Mouse (Mus musculus) ovary, adult 10 weeks (tissue): ENCODE measurements around the gene Hnrnpr. TPM values are rescaled to one million over a fixed set of nuclear protein-coding genes. Genes with fewer than 3 reads are reported as not detected.

Experiments used
- polyA plus RNA-seq: library from polyadenylated mRNA; stranded (reverse); fragments of 350-450 nt; fragmentation: Illumina TruSeq; extraction: RNeasy Lipid Tissue Mini Kit (QIAGEN cat#74804); gene quantifications from one replicate; pipeline ENCODE4 v1.2.3, GENCODE M21; 2014

Hnrnpr gene
- 278 TPM for polyA plus RNA-seq

GRCm38 (mm10) chr4:136310229-136311041 lies at the start of gene Hnrnpr:
Gene Hnrnpr (plus strand): TSS chr4:136310942.

GRCm38 (mm10) chr4:136284455-136284854 lies 26.3 kb upstream of the Hnrnpr start, which contains the start of gene Zfp46:
Gene Zfp46 (plus strand): TSS chr4:136284683.

Other genes with a start within 250 kb of the Hnrnpr start
- 9.9 TPM for gene Id3, start 167.4 kb upstream of the Hnrnpr start, polyA plus RNA-seq
- 1.2 TPM for gene E2f2, start 138.5 kb upstream of the Hnrnpr start, polyA plus RNA-seq
- gene Asap3, start 104.6 kb upstream of the Hnrnpr start, polyA plus RNA-seq, result 0.57 TPM
- 3.6 TPM for gene Tcea3, start 63.2 kb upstream of the Hnrnpr start, polyA plus RNA-seq
- gene Zfp46, start 26.3 kb upstream of the Hnrnpr start, polyA plus RNA-seq, result 13.8 TPM
- 0.94 TPM for gene Htr1d, start 112.6 kb downstream of the Hnrnpr start, polyA plus RNA-seq
- not detected for gene 6030445D17Rik, start 151.3 kb downstream of the Hnrnpr start, polyA plus RNA-seq
- gene Luzp1, start 158.8 kb downstream of the Hnrnpr start, polyA plus RNA-seq, result 47.8 TPM